Mouse (Mus musculus): ENCODE data around the gene Car10. TPM values are rescaled to one million over a fixed set of nuclear protein-coding genes. Genes with fewer than 3 reads are reported as not detected.
A peak's percentile ranks its signal among the peaks of the same experiment; 100 is the strongest.

Gene Car10
- not detected in 2 replicates for total RNA-seq (2014; fragmentation: Nextera tagmentation)
- not detected in 2 replicates for total RNA-seq (2017)

DNA sequence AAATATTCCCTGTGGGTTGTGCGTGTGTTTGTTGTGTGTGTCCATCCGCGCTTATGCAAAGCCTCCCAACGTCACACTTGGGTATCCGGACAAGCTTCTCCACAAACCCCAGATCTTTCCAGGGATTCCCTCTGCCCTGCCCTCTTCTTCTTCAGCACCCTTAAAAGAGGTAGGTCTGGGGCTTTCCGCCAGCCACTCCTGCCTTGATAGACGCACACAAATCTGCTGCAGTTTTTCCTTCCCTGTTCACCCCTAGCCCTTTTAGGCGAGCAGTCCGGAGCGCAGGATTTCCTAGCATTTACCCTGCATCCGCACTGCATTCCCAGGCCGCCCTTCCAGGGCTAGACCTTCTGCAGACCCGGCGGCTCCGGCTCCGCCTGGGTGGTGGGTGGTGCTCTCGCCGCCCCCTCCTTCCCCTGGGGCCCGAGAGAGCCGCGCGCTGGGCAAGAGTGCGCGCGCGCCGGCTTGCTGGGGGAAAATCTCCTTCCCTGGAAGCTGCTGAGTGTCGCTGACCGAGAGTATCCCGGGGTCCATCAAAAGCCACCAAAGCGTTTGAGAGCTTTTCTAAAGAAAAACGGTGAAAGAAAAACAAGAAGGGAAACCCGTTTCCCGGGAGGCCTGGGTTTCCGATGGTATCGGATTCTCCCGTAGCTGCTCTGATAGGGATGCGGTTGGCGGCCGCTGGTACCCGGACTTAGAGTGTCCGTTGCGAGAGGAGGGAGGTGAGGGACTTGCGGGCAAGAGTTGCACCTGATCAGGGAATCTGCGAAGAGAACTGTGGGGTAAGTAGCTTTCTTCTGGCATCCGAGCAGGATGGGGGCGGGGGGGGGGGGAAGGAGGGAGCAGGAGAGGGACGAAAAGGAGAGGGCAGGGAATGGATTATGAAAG, at the start of gene Car10:
TSS of gene Car10 (plus strand) at position 88 of the 888 bp plus-strand sequence.
- ATAC-seq (replicated peaks; ENCODE audit: poor library complexity, severe bottlenecking) = no peak

DNA sequence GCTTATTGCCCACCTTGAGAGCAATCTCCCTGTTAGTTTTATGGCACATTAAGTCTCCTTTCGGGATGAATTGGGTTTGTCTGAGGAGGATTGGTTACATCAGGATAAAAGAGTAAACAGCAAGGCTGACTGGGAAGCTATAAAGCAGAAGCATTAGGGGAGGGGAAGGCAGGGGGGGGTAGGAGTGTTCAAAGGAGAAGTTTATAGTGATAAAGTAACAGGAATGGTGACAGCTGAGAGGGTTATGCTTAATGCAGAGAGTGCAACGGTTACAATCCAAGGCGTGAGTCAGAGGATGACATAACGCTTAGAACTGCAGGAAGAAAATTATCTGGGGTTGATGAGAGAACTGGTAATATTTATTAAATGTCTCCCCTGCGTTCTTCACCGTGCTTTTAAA, 32.8 kb upstream of the Car10 start:
- no peak for ATAC-seq (replicated peaks; ENCODE audit: poor library complexity, severe bottlenecking)

DNA sequence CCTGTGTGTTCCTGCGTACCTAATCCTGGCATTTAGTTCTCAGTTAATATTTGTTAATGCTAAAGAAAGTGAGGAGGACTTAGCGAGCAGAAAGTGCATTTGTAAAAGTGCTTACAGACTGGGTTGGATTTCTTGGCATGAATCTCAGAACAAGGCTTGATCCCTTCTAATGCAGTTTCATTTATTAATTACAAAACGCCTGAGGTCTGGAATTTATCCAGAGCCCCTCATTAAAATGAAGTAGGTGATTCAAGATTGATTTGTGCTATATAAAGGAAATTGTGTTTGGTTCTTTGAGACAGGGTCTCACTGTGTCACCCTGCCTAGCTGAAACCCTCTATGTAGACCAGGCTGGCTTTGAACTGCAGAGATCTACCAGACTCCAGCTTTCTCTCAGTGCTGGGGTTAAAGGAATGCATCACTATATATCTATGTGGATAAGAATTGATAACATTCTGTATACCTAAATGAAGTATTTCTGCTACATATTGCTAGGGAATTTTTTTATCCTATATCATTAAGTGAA, 32.1 kb upstream of the Car10 start:
- ATAC-seq (replicated peaks; ENCODE audit: poor library complexity, severe bottlenecking) = no peak

DNA sequence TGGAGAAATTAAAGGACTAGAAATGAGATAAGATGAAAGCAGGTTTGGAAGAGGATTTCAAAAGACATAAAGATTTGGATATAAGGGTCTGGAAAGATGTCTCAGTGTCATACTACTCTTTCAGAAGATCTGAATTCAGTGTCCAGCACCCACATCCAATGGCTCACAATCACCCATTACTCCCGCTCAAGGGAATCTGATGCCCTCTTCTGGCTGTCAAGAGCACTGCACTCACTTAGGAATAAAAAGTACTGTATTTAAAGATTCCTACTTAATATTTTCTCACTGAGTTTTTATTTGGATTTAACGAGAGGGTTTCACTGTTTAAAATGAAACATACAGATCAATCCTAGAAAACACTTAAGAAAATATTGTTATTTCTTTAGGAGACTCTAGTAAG, 2.2 kb upstream of the Car10 start:
- ATAC-seq (replicated peaks; ENCODE audit: poor library complexity, severe bottlenecking) = no peak

GRCm38 (mm10) chr11:93097001-93097400, 827 bp upstream of the Car10 start:
- ATAC-seq (replicated peaks; ENCODE audit: poor library complexity, severe bottlenecking) = no peak

- ATAC-seq (replicated peaks; ENCODE audit: poor library complexity, severe bottlenecking) = no peak
These were observed 387 bp upstream of the Car10 start for GRCm38 (mm10) chr11:93097431-93097851.

- peak; percentile 33; the same call in 1 of the 2 replicates for ATAC-seq (replicated peaks; ENCODE audit: poor library complexity, severe bottlenecking)
These were observed 1.1 kb downstream of the Car10 start for GRCm38 (mm10) chr11:93098933-93099381.

GRCm38 (mm10) chr11:93099431-93100370, 1.9 kb downstream of the Car10 start:
- ATAC-seq (replicated peaks; ENCODE audit: poor library complexity, severe bottlenecking) = no peak

DNA sequence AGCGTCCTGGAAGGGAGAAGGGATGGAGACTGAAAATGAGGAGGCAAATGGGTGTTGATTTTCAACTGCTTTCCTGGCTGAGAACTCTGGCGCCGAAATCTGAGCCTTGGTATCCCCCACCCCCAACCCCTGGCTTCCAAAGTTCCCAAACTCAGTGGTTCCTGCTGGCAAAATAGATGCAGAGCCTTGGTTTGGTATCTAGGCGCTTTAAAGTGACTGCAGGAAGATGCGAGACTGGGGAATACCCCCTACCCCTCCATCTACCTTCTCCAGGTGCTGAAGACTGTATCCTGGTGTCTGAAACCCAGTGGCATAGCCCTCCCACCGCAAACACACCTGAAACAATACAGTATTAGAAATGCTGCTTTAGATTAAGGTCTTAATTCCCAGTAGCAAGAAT, 2.8 kb downstream of the Car10 start:
- no peak for ATAC-seq (replicated peaks; ENCODE audit: poor library complexity, severe bottlenecking)

DNA sequence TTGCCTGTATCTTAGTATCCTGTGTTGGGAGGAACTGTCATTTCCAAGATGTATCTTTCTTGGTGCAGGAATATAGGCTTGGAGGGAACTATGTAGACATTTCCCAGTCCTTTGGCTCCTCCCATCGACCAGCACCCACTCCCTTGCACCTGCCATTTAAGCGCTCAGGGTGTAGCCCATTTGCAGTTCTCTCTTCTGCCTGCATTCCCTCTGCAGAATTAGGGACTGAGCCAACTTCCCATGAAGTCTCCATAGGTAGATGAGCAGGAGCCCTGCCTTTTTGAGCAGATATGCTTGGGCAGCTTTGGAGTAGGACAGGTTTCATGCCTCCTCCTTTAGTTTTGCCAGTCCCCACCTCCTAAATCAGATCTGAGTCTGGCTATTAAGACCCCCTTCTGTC, 3.3 kb downstream of the Car10 start:
- no peak for ATAC-seq (replicated peaks; ENCODE audit: poor library complexity, severe bottlenecking)

- no peak for ATAC-seq (replicated peaks; ENCODE audit: poor library complexity, severe bottlenecking)
These were observed 4.5 kb downstream of the Car10 start for GRCm38 (mm10) chr11:93102321-93102720.

- no peak for ATAC-seq (replicated peaks; ENCODE audit: poor library complexity, severe bottlenecking)
These were observed 5.4 kb downstream of the Car10 start for GRCm38 (mm10) chr11:93103101-93103815.

- ATAC-seq (replicated peaks; ENCODE audit: poor library complexity, severe bottlenecking) = no peak
These were observed 11.6 kb downstream of the Car10 start for GRCm38 (mm10) chr11:93109451-93109850.

GRCm38 (mm10) chr11:93120766-93121415, 23.1 kb downstream of the Car10 start:
- no peak for ATAC-seq (replicated peaks; ENCODE audit: poor library complexity, severe bottlenecking)

DNA sequence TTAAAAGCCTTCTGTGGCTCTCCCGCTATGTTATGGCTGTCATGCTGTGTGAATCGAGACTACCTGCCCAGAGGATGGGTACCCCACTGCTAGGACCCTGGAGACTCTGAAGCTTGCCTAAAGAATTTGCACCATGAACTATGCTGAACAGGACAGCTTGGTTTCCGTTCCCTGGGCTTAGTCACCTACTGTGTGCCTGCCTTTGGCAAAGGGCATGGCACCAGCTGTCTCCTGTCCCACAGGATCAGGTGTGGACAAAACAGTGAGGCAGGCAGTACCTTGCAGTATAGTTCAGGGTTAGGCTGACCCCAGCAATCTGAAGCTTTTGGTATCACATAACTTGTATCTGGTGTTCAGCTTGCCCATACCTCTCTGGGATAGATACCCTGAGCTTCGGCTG, 25.9 kb downstream of the Car10 start:
- ATAC-seq (replicated peaks; ENCODE audit: poor library complexity, severe bottlenecking) = no peak

DNA sequence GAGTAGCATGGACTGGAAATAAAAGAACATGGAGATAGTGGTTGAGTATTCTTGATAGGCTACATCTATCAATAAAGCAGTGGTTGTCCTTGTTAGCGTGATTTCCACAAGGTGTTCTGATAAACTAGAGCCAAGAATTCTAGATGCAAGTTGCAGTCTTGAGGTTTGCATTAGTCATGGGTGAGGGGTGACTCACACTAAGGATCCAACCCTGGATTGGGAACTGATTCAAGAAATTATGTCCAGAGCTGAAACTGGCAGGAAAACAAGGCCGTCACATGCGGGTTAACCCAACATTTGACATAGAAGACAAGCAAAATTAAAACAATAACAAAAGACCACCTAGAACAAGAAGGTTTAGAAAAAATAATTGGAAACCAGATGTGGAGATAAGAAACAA, 28.6 kb downstream of the Car10 start:
- ATAC-seq (replicated peaks; ENCODE audit: poor library complexity, severe bottlenecking) = no peak

- ATAC-seq (replicated peaks; ENCODE audit: poor library complexity, severe bottlenecking) = no peak
These were observed 30.7 kb downstream of the Car10 start for GRCm38 (mm10) chr11:93128481-93128880.

DNA sequence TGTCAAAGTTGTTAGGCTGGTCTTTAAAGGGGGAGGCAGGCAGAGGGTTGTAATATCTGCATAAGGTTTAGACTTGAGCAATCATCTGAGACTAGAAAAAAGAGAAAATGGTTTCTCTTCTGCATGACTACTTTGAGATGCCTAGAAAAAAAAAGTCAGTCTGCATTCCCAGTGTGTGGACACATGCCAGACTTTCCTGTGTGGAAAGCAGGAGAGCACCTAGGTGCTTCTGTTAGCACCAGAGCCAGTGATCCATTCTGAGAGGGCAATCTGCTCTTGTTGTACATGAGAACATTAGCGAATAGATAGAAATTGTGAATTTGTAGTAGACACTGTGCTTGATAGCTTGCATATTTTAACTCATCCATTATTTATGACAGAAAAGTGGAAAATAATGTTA, 40.0 kb downstream of the Car10 start:
- no peak for ATAC-seq (replicated peaks; ENCODE audit: poor library complexity, severe bottlenecking)

DNA sequence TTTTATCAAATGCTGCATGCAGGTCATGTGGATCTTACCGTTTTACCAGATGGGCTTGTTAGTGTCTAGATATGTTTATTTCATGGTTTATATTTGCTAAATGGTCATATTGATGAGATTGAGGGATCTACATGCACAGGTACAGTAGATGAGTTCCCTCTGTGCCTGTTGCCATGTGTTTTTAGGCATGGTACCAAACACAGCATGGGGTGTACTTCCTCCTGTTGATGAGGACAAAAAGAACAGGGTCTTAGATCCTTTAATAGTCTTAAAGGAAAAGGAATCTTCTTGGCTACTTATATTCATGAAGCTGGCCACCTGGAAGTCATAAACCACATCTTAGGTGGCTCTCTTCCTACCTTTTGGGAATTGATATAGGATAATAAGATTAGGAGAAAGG, 43.9 kb downstream of the Car10 start:
- no peak for ATAC-seq (replicated peaks; ENCODE audit: poor library complexity, severe bottlenecking)

- no peak for ATAC-seq (replicated peaks; ENCODE audit: poor library complexity, severe bottlenecking)
These were observed 46.7 kb downstream of the Car10 start for GRCm38 (mm10) chr11:93144544-93144943.

All from granulocyte monocyte progenitor cell, adult 5-6 weeks (primary cell).